Mouse (Mus musculus): ENCODE data around the gene Hivep3. TPM values are rescaled to one million over a fixed set of nuclear protein-coding genes. Genes with fewer than 3 reads are reported as not detected.

The Hivep3 gene
- polyA plus RNA-seq, 1 experiment = 23.1 TPM

DNA sequence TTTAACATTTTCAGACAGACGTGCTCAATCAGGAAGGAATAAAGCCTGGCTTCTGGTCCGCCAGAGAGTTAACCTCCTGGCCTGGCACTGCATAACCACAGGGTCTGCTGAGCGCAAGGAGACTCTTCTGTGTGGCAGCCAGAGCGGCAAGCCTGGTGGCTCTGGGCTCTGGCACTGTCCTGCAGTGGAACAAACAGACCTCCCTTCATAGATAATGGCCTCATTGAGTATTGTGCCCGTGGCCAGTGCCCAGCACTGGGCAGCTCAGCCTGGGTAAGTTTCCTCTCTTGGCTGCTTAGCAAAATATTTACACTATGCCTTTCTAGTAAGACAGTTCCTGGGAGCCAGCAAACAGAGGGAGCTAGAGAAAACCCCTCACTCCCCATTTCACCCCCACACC lies 340.5 kb downstream of the Hivep3 start:
- H3K4me1 ChIP-seq (ENCODE audit: control insufficient read depth, insufficient read depth, low read length) = peaks cover 5% of the 10 kb centered on the region
- no peak overlapping the region for H3K4me3 ChIP-seq (replicated peaks; ENCODE audit: extremely low read depth, low read depth, low read length)
- 61% methylated on average over 5 of the region's 5 CpGs for WGBS
- TF ChIP-seq CTCF (IDR thresholded peaks at IDR 0.05; ENCODE audit: insufficient read depth, low read length) (no peak), POLR2A (IDR thresholded peaks at IDR 0.05; ENCODE audit: borderline replicate concordance, extremely low read depth, low read depth, low read length) (no peak)
- DNase-seq = no peak

DNA sequence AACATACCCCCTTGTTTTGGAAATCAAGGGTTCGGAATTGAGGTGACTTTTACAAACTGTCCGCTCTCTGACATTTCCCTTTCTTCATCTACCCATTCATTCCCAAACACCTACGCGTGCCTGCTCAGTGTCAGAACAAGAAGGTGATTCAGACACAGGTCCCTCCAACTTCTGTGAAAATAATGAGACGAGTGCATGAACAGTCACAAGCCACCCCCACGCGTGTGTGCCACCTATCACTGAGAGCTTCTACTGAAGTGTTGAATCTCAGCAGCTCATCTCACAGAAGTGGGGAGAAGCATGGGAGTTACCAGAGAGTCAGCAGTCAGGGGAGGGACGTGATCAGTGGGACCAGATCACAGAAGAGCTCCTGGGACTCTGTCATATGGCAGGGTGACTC lies 343.7 kb downstream of the Hivep3 start:
- no peak overlapping the region for H3K4me3 ChIP-seq (replicated peaks; ENCODE audit: extremely low read depth, low read depth, low read length)
- no peak for DNase-seq
- no peaks in the 10 kb centered on the region for H3K4me1 ChIP-seq (ENCODE audit: control insufficient read depth, insufficient read depth, low read length)
- 88% methylated on average over 8 of the region's 8 CpGs for WGBS
- TF ChIP-seq POLR2A (IDR thresholded peaks at IDR 0.05; ENCODE audit: borderline replicate concordance, extremely low read depth, low read depth, low read length) = no peak
- no peak for TF ChIP-seq CTCF (IDR thresholded peaks at IDR 0.05; ENCODE audit: insufficient read depth, low read length)

DNA sequence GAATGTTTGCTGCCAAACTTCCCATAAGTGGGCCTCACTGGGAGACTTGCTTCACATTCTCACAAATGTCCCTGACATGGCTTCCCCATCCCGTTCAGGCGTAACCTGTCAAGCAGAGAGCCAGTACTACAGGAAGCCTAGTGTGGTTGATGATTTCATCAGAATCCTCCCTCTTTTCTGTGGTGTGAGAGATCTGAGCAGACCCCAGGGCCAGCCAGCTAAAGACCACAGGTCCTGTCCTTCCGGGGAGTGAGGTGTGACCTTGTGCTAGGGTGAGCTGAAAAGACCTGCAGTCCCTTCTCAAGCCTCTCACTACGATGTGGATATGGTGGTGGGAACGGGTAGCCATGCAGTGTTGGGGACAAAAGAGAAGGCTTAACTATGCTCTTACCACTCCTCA lies 348.9 kb downstream of the Hivep3 start:
- no peak for TF ChIP-seq POLR2A (IDR thresholded peaks at IDR 0.05; ENCODE audit: borderline replicate concordance, extremely low read depth, low read depth, low read length)
- 85% methylated on average over 5 of the region's 5 CpGs for WGBS
- DNase-seq = no peak
- no peak overlapping the region for H3K4me3 ChIP-seq (replicated peaks; ENCODE audit: extremely low read depth, low read depth, low read length)
- H3K4me1 ChIP-seq (ENCODE audit: control insufficient read depth, insufficient read depth, low read length) = no peaks in the 10 kb centered on the region

DNA sequence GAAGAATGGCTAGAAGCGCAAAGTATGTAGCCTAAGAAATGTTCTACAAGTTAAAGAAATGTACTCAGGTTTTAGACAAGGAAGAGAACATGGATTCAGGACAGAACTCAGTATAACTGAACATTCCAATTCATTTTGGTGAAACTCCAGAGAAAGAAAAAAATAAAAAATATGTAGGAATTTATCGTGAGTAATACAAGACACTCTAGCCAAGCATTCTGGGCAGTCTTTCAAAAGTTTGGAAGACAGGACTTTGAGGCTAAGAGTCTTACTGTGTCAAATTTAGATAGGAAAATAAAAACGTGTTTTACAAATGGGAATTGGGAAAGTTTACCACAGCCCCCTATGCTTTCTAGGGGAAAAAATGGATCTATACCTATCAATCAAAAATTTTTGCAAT lies 350.1 kb downstream of the Hivep3 start:
- WGBS = 56% methylated on average over 3 of the region's 3 CpGs
- H3K4me3 ChIP-seq (replicated peaks; ENCODE audit: extremely low read depth, low read depth, low read length) = no peak overlapping the region
- no peaks in the 10 kb centered on the region for H3K4me1 ChIP-seq (ENCODE audit: control insufficient read depth, insufficient read depth, low read length)
- TF ChIP-seq CTCF (IDR thresholded peaks at IDR 0.05; ENCODE audit: insufficient read depth, low read length) (no peak), POLR2A (IDR thresholded peaks at IDR 0.05; ENCODE audit: borderline replicate concordance, extremely low read depth, low read depth, low read length) (no peak)
- no peak for DNase-seq

DNA sequence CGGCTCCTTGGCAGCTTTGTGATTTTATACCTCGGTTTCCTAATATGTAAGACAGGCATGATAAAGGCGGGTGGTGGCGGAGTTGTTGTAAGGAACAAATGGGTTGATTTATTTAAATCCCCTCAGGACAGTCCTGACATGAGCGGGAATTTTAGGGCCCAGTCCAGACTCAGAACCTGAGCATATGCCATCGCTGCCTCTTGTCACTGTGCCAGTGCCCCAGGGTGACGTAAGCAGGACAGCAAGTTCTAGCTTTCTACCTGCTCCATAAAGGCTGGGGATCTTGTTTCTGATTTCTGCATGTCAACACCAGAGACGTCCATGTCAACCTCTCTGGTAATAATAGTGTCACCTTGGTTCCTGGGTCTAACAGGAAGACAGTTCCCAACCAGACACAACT lies 356.0 kb downstream of the Hivep3 start:
- no peak for TF ChIP-seq POLR2A (IDR thresholded peaks at IDR 0.05; ENCODE audit: borderline replicate concordance, extremely low read depth, low read depth, low read length)
- TF ChIP-seq CTCF (IDR thresholded peaks at IDR 0.05; ENCODE audit: insufficient read depth, low read length) = no peak
- H3K4me1 ChIP-seq (ENCODE audit: control insufficient read depth, insufficient read depth, low read length) = no peaks in the 10 kb centered on the region
- 87% methylated on average over 8 of the region's 8 CpGs for WGBS
- H3K4me3 ChIP-seq (replicated peaks; ENCODE audit: extremely low read depth, low read depth, low read length) = no peak overlapping the region
- DNase-seq = no peak

DNA sequence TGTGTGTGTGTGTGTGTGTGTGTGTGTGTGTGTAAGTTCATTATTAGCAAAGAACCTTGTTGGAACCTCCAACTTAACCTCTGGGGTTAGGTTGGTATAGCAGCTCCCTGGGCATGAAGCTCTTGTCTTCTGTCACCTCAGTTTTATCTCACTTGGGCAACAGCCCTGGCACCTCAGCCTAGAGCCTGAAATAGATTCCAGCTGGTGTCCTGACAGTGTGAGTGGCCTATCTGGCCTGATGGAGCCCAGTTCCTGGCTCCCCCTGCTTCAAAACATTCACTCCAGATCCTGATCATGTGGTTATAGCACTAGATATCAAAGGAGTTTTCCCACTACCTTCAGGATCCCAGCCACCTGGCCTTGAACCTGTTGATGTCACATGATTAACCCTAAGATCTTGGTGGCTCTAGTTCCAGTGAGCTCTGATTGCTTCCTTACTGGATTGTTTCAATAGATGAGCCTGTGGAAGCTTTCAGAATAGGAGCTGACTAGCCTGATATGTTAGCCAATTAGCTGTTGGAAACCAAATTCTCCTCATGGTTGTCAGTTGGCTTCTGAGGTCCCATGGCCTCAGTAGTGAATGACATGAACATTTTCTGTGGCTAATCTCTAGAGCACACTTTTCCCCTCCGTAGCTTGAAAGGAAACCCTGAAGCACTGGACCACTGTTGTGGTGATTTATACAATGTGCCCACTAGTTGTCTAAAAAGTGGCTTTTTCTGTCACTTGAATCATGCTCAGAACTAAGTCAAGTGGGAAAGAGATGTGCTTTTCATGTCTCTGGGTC lies 358.6 kb downstream of the Hivep3 start:
- no peak for DNase-seq
- Histone ChIP-seq H3K4me1 (ENCODE audit: control insufficient read depth, insufficient read depth, low read length) (no peaks in the 10 kb centered on the region), H3K4me3 (replicated peaks; ENCODE audit: extremely low read depth, low read depth, low read length) (no peak overlapping the region)
- WGBS = 70% methylated on average over 1 of the region's 1 CpGs
- TF ChIP-seq POLR2A (IDR thresholded peaks at IDR 0.05; ENCODE audit: borderline replicate concordance, extremely low read depth, low read depth, low read length) (no peak), CTCF (IDR thresholded peaks at IDR 0.05; ENCODE audit: insufficient read depth, low read length) (no peak)

DNA sequence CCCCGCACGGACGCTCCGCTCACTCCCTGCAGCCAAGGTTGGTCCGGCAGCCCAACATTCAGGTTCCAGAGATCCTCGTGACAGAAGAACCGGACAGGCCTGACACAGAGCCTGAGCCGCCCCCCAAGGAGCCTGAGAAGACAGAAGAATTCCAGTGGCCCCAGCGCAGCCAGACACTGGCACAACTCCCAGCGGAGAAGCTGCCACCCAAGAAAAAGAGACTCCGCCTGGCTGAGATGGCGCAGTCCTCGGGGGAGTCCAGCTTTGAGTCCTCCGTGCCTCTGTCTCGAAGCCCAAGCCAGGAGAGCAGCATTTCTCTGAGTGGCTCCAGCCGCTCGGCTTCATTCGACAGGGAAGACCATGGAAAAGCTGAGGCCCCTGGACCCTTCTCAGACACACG lies 363.4 kb downstream of the Hivep3 start:
- 87% methylated on average over 19 of the region's 19 CpGs for WGBS

DNA sequence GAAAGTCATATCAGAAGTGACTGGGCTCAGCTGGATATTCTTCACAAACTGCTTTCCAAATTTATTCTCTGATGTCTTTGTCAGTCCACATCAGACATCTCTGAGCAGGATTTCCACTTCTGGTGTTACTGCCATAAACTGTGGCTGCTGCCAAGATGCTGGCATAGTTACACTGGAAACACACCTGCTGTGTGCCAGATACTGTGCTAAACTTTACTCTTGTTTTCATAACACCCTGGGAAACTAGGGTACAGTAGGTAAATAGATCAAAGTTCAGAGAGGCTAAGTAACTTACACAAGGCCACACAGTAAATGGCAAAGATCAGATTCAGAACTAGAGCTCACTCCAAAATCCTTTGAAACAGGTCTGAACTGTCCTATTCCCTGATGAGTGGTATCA lies 367.6 kb downstream of the Hivep3 start:
- no peak for TF ChIP-seq POLR2A (IDR thresholded peaks at IDR 0.05; ENCODE audit: borderline replicate concordance, extremely low read depth, low read depth, low read length)
- TF ChIP-seq CTCF (IDR thresholded peaks at IDR 0.05; ENCODE audit: insufficient read depth, low read length) = no peak
- DNase-seq = no peak
- Histone ChIP-seq H3K4me1 (ENCODE audit: control insufficient read depth, insufficient read depth, low read length) (no peaks in the 10 kb centered on the region), H3K4me3 (replicated peaks; ENCODE audit: extremely low read depth, low read depth, low read length) (no peak overlapping the region)

More for the DNA sequence above, 363.4 kb downstream of the Hivep3 start:
- no peak for DNase-seq
- H3K4me1 ChIP-seq (ENCODE audit: control insufficient read depth, insufficient read depth, low read length) = no peaks in the 10 kb centered on the region
- TF ChIP-seq CTCF (IDR thresholded peaks at IDR 0.05; ENCODE audit: insufficient read depth, low read length) (no peak), POLR2A (IDR thresholded peaks at IDR 0.05; ENCODE audit: borderline replicate concordance, extremely low read depth, low read depth, low read length) (no peak)
- no peak overlapping the region for H3K4me3 ChIP-seq (replicated peaks; ENCODE audit: extremely low read depth, low read depth, low read length)

DNA sequence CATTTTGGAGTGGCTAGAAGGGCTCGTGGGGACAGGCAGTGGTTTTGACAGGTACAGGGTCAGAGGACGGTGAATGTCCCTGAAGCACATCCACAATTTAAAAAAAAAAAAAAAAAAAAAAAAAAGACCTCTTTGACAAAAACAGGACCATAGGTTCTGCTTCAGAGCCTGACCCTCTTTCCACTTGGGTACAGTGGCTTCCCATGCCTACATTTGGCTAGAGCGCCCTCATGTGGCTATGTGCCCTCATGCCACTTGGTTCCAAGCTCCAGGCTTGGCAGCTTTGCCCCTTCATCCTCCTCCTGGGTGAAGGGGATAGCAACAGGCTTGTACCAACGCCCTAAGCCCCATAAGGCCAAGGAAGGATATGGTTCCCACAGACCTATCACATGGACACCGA lies 371.0 kb downstream of the Hivep3 start:
- no peak overlapping the region for H3K4me3 ChIP-seq (replicated peaks; ENCODE audit: extremely low read depth, low read depth, low read length)
- no peaks in the 10 kb centered on the region for H3K4me1 ChIP-seq (ENCODE audit: control insufficient read depth, insufficient read depth, low read length)
- DNase-seq = peak; percentile 61
- TF ChIP-seq POLR2A (IDR thresholded peaks at IDR 0.05; ENCODE audit: borderline replicate concordance, extremely low read depth, low read depth, low read length) = no peak
- peak; percentile 81 for TF ChIP-seq CTCF (IDR thresholded peaks at IDR 0.05; ENCODE audit: insufficient read depth, low read length)
- WGBS = 57% methylated on average over 5 of the region's 5 CpGs

DNA sequence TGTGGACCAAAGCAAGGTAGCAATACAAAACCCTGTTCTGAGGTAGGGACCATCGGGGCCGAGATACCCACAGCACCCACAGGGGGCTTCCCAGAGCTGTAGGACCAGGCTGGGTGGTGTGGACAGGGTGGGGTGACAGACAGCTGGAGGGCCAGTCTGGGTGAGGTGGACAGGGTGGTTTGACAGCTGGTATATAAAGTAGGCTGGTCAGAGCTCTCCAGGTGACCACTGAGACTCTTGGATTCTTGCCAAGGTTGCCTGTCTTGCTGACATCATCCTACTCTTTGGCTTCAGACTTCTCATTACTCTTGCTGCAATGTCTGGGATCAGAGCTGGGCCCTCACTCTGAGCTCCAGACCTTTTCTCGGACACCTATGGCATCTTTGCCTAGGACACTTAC lies 372.8 kb downstream of the Hivep3 start:
- WGBS = 90% methylated on average over 3 of the region's 3 CpGs
- H3K4me3 ChIP-seq (replicated peaks; ENCODE audit: extremely low read depth, low read depth, low read length) = no peak overlapping the region
- no peaks in the 10 kb centered on the region for H3K4me1 ChIP-seq (ENCODE audit: control insufficient read depth, insufficient read depth, low read length)
- TF ChIP-seq POLR2A (IDR thresholded peaks at IDR 0.05; ENCODE audit: borderline replicate concordance, extremely low read depth, low read depth, low read length) = no peak
- TF ChIP-seq CTCF (IDR thresholded peaks at IDR 0.05; ENCODE audit: insufficient read depth, low read length) = no peak
- DNase-seq = no peak

All from lung, adult 2 months (tissue).